ENCODE assay signal across 8 mouse cellular contexts in the genomic region with DNA sequence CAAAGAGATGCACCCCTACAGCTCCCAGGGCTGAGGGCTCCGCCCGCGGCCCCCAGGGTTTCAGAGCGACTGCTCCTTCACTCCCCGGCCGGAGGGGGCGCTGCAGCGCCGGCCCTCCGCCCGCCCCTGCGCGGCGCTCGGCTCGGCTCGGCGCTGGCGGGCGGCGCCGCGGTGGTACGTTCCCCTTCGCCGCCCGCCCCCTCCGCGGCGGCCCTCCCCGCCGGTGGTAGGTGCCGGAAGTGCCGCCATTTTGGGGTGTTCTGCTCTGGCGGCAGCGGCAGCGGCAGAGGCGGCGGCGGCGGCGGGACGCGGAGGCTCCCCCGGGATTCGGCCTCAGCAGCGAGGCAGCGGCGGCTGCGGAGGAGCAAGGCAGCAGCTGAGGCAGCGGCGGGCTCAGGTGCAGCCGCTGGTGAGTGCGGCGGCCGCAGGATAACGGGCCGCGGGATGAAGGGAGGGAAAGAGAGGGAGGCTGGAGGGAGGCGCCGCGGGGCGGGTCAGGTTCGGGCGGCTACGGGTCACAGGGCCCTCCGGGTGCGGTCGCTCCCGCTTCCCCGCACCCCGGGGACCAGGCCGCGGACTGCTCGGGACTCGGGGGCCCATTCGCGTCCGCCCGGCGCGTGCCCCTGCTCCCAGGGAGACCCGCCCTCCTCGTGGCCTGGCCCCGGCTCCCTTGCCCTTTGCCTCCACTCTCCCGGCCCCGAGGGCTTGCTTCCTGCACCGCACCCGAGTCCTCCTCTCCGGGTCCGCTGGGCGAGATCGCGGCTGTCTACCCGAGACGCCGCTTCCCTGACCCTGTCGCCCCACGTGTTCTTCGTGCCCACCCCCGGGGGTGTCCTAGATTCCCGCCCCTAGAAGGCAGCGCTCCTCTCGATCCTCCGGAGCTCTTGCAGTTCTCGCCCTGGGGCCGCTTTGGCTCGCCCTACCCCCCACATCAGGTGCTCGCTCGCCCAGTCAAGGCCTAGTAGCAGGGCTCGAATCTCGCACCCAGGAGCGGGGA. TPM values are rescaled to one million over a fixed set of nuclear protein-coding genes. Genes with fewer than 3 reads are reported as not detected.
DNase-seq lines count a peak whose midpoint lies in the region; ATAC-seq lines count a peak whose summit lies in the region.

Celf1 (plus strand) TSS at position 150 of the 997 bp plus-strand sequence.

- H3K4me3 ChIP-seq in embryonic facial prominence, embryonic 11.5 days (ENCODE audit: low read depth, low read length): peak within 1 kb of the TSS; percentile 99
- peak within 1 kb of the TSS; percentile 94 for H3K4me3 ChIP-seq in limb, embryonic 13.5 days
- H3K4me3 ChIP-seq in midbrain, embryonic 15.5 days: peak within 1 kb of the TSS; percentile 87

- peak; percentile 84 for DNase-seq in layer of hippocampus, adult 11-12 months (ENCODE audit: low spot score)
- DNase-seq in layer of hippocampus, adult 9-10 months (ENCODE audit: low spot score): no peak
- peak; percentile 92 for DNase-seq in embryonic facial prominence, embryonic 11.5 days (ENCODE audit: low spot score)
- peak; percentile 99 for DNase-seq in heart, adult 11 months
- DNase-seq in kidney, adult 18-20 months: peak; percentile 88
- DNase-seq in spleen, adult 18-20 months: peak; percentile 79 to 82

- no peaks in the 10 kb centered on the region for H3K36me3 ChIP-seq in embryonic facial prominence, embryonic 11.5 days (replicated peaks; ENCODE audit: control insufficient read depth, insufficient read depth, low read depth, low read length)
- no peaks in the 10 kb centered on the region for H3K36me3 ChIP-seq in limb, embryonic 13.5 days
- no peaks in the 10 kb centered on the region for H3K36me3 ChIP-seq in midbrain, embryonic 15.5 days (replicated peaks)

- H3K4me1 ChIP-seq in embryonic facial prominence, embryonic 11.5 days (ENCODE audit: control insufficient read depth, insufficient read depth, low read length): no peaks in the 10 kb centered on the region
- peaks cover 26% of the 10 kb centered on the region for H3K4me1 ChIP-seq in limb, embryonic 13.5 days
- H3K4me1 ChIP-seq in midbrain, embryonic 15.5 days: peaks cover 40% of the 10 kb centered on the region

- under 1% methylated on average over 67 of the region's 113 CpGs for WGBS in embryonic facial prominence, embryonic 11.5 days
- under 1% methylated on average over 81 of the region's 113 CpGs for WGBS in limb, embryonic 13.5 days
- under 1% methylated on average over 104 of the region's 113 CpGs for WGBS in midbrain, embryonic 15.5 days

- H3K27me3 ChIP-seq in embryonic facial prominence, embryonic 11.5 days (ENCODE audit: control insufficient read depth, insufficient read depth, low read length): no peaks in the 10 kb centered on the region
- no peaks in the 10 kb centered on the region for H3K27me3 ChIP-seq in limb, embryonic 13.5 days
- no peaks in the 10 kb centered on the region for H3K27me3 ChIP-seq in midbrain, embryonic 15.5 days (replicated peaks)

- peak within 1 kb of the TSS; percentile 92 for H3K27ac ChIP-seq in embryonic facial prominence, embryonic 11.5 days (replicated peaks; ENCODE audit: low read depth, low read length)
- H3K27ac ChIP-seq in limb, embryonic 13.5 days: peak within 1 kb of the TSS; percentile 93
- peak within 1 kb of the TSS; percentile 96 for H3K27ac ChIP-seq in midbrain, embryonic 15.5 days

- H3K4me2 ChIP-seq in embryonic facial prominence, embryonic 11.5 days (ENCODE audit: low read depth, low read length): peak within 1 kb of the TSS; percentile 55
- H3K4me2 ChIP-seq in limb, embryonic 13.5 days (replicated peaks): peak within 1 kb of the TSS; percentile 79
- peak within 1 kb of the TSS; percentile 76 for H3K4me2 ChIP-seq in midbrain, embryonic 15.5 days

- peak within 1 kb of the TSS; percentile 97 for H3K9ac ChIP-seq in embryonic facial prominence, embryonic 11.5 days (replicated peaks; ENCODE audit: low read length)
- peak within 1 kb of the TSS; percentile 98 for H3K9ac ChIP-seq in limb, embryonic 13.5 days
- H3K9ac ChIP-seq in midbrain, embryonic 15.5 days: peak within 1 kb of the TSS; percentile 94

- H3K9me3 ChIP-seq in embryonic facial prominence, embryonic 11.5 days (replicated peaks; ENCODE audit: control insufficient read depth, low read length): no peaks in the 10 kb centered on the region
- no peaks in the 10 kb centered on the region for H3K9me3 ChIP-seq in limb, embryonic 13.5 days
- H3K9me3 ChIP-seq in midbrain, embryonic 15.5 days: no peaks in the 10 kb centered on the region

- ATAC-seq in embryonic facial prominence, embryonic 11.5 days (replicated peaks; ENCODE audit: insufficient number of reproducible peaks, low FRiP score, low TSS enrichment, low read depth): peak; percentile 89
- peak; percentile 94 for ATAC-seq in limb, embryonic 13.5 days (ENCODE audit: low FRiP score, low read depth)
- peak; percentile 96 for ATAC-seq in midbrain, embryonic 15.5 days (replicated peaks)

RNA-seq across cellular contexts. Expression of gene Celf1, which starts in this region (rescaled TPM):
- polyA plus RNA-seq in embryonic facial prominence, embryonic 11.5 days (2014; fragmentation: Nextera tagmentation; extraction: Ambion mirVana): 76.6 and 81.3 TPM in 2 replicates
- 80.3 and 89.7 TPM in 2 replicates for polyA plus RNA-seq in limb, embryonic 13.5 days (2015; fragmentation: Nextera tagmentation; extraction: Ambion mirVana)
- polyA plus RNA-seq in midbrain, embryonic 15.5 days (2015; fragmentation: Nextera tagmentation; extraction: Ambion mirVana): 123 and 129 TPM in 2 replicates
